Mouse (Mus musculus) small intestine, adult 2 months (tissue): ENCODE data around the gene Ehd4.
A peak's percentile ranks its signal among the peaks of the same experiment; 100 is the strongest.

Source experiments
- CTCF ChIP-seq: fragments of 200-500 bp; IDR thresholded peaks from 2 replicates; pipeline ENCODE4 v1.5.1; 2012; ENCODE audit warnings: low read depth, mild to moderate bottlenecking, control low read depth, inconsistent platforms, low read length, moderate library complexity, mixed read lengths; ENCODE audit not compliant: insufficient replicate concordance, insufficient read length; ENCODE audit errors: extremely low read depth
- POLR2A ChIP-seq: fragments of 200-500 bp; IDR thresholded peaks from 2 replicates; pipeline ENCODE4 v1.6.1; 2012; ENCODE audit warnings: low read depth, mild to moderate bottlenecking, control low read depth, inconsistent platforms, low read length, moderate library complexity

GRCm38 (mm10) chr2:120082416-120082815 lies 72.0 kb downstream of the Ehd4 start:
- TF ChIP-seq CTCF = peak; percentile 16; the same call in 1 of the 2 replicates
- TF ChIP-seq POLR2A = no peak
